Mouse (Mus musculus): ENCODE results near the gene Polr2b. TPM values are rescaled to one million over a fixed set of nuclear protein-coding genes. Genes with fewer than 3 reads are reported as not detected.

Polr2b gene
- polyA plus RNA-seq, 1 experiment from 2014 or later, result 53.9 TPM

- no peak for ATAC-seq (ENCODE audit: low read depth)
Observed at GRCm38 (mm10) chr5:77362120-77362519, 52.2 kb downstream of the Polr2b start.

GRCm38 (mm10) chr5:77363650-77364049, 53.7 kb downstream of the Polr2b start:
- Histone ChIP-seq H3K4me3 (ENCODE audit: low read depth, low read length) (no peak overlapping the region), H3K4me1 (ENCODE audit: control insufficient read depth, insufficient read depth, low read length) (peaks cover 22% of the 10 kb centered on the region), H3K27ac (replicated peaks; ENCODE audit: low read depth, low read length) (no peak overlapping the region), H3K36me3 (ENCODE audit: control insufficient read depth, insufficient read depth, low read length) (no peaks in the 10 kb centered on the region), H3K27me3 (replicated peaks; ENCODE audit: control insufficient read depth, insufficient read depth, low read length) (no peaks in the 10 kb centered on the region), H3K9me3 (ENCODE audit: control insufficient read depth, low read length) (no peaks in the 10 kb centered on the region), H3K9ac (ENCODE audit: low read depth, low read length) (no peak overlapping the region), H3K4me2 (ENCODE audit: low read depth, low read length) (no peak overlapping the region)
- ATAC-seq (ENCODE audit: low read depth) (no peak), DNase-seq (ENCODE audit: low spot score) (no peak)
- 82% methylated on average over 6 of the region's 6 CpGs for WGBS

More at GRCm38 (mm10) chr5:77362120-77362519, 52.2 kb downstream of the Polr2b start:
- peaks cover 20% of the 10 kb centered on the region for H3K4me1 ChIP-seq (ENCODE audit: control insufficient read depth, insufficient read depth, low read length)
- H3K4me2 ChIP-seq (ENCODE audit: low read depth, low read length), result no peak overlapping the region
- no peak overlapping the region for H3K27ac ChIP-seq (replicated peaks; ENCODE audit: low read depth, low read length)
- DNase-seq (ENCODE audit: low spot score), result no peak
- H3K9ac ChIP-seq (ENCODE audit: low read depth, low read length), result no peak overlapping the region
- no peaks in the 10 kb centered on the region for H3K9me3 ChIP-seq (ENCODE audit: control insufficient read depth, low read length)
- no peaks in the 10 kb centered on the region for H3K27me3 ChIP-seq (replicated peaks; ENCODE audit: control insufficient read depth, insufficient read depth, low read length)
- H3K4me3 ChIP-seq (ENCODE audit: low read depth, low read length), result no peak overlapping the region
- no peaks in the 10 kb centered on the region for H3K36me3 ChIP-seq (ENCODE audit: control insufficient read depth, insufficient read depth, low read length)
- WGBS, result 40% methylated on average over 3 of the region's 3 CpGs

DNA sequence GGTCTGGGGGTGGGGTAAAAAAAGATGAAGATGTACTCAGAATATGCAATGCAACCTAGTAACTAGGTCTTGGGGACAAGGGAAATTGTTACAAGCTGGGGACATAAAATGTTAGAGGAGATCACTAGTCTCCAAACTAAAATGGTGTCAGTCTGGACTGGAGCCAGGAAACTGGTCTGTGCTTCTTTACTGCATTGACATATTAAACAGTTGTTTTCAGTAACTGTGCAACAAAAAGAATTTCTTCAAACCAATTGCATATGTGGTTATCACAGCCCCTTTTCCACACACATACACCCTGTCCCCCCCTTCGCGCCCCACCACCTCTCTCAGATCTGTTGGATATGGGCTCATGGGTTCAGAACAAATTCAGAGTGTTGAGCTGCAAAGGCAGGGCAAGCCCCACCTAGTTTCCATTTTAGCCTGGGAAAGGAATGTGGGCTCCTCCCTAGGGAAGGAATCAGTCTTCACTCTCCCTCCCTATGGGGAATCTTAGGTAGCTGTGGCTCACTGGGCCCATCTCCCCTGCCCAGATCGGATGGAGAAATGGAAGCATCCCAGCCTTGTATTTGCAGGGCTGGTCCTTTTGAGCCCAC, 54.6 kb downstream of the Polr2b start:
- ATAC-seq (ENCODE audit: low read depth) (no peak), DNase-seq (ENCODE audit: low spot score) (peak; percentile 47)
- no peaks in the 10 kb centered on the region for H3K36me3 ChIP-seq (ENCODE audit: control insufficient read depth, insufficient read depth, low read length)
- no peak overlapping the region for H3K9ac ChIP-seq (ENCODE audit: low read depth, low read length)
- no peak overlapping the region for H3K27ac ChIP-seq (replicated peaks; ENCODE audit: low read depth, low read length)
- WGBS, result 73% methylated on average over 3 of the region's 3 CpGs
- H3K9me3 ChIP-seq (ENCODE audit: control insufficient read depth, low read length), result no peaks in the 10 kb centered on the region
- H3K4me3 ChIP-seq (ENCODE audit: low read depth, low read length), result no peak overlapping the region
- H3K27me3 ChIP-seq (replicated peaks; ENCODE audit: control insufficient read depth, insufficient read depth, low read length), result no peaks in the 10 kb centered on the region
- no peak overlapping the region for H3K4me2 ChIP-seq (ENCODE audit: low read depth, low read length)
- peaks cover 24% of the 10 kb centered on the region for H3K4me1 ChIP-seq (ENCODE audit: control insufficient read depth, insufficient read depth, low read length)

DNA sequence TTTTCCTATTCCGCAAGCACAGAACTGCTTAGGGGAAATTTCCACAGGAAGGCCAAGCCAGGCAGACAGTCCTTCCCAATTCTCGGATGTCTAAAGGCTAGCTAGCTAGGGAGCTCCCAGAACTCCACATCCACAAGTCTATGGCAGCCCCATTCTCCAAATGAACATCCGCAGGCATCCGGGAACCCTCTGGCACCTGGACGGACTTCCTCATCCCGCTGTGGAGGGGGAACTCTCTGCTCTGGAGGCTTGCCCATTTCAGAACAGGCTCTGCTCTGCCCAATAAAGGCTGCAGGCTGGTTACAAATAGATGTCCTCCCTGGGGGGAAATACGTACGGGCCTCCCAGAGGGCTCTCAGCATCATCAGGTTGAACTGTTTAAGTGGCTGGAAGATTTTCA, 56.4 kb downstream of the Polr2b start:
- Histone ChIP-seq H3K4me3 (ENCODE audit: low read depth, low read length) (no peak overlapping the region), H3K27me3 (replicated peaks; ENCODE audit: control insufficient read depth, insufficient read depth, low read length) (no peaks in the 10 kb centered on the region), H3K36me3 (ENCODE audit: control insufficient read depth, insufficient read depth, low read length) (no peaks in the 10 kb centered on the region), H3K9ac (ENCODE audit: low read depth, low read length) (no peak overlapping the region), H3K9me3 (ENCODE audit: control insufficient read depth, low read length) (no peaks in the 10 kb centered on the region), H3K27ac (replicated peaks; ENCODE audit: low read depth, low read length) (no peak overlapping the region), H3K4me1 (ENCODE audit: control insufficient read depth, insufficient read depth, low read length) (peaks cover 28% of the 10 kb centered on the region), H3K4me2 (ENCODE audit: low read depth, low read length) (no peak overlapping the region)
- 77% methylated on average over 8 of the region's 8 CpGs for WGBS
- no peak for ATAC-seq (ENCODE audit: low read depth)
- no peak for DNase-seq (ENCODE audit: low spot score)

DNA sequence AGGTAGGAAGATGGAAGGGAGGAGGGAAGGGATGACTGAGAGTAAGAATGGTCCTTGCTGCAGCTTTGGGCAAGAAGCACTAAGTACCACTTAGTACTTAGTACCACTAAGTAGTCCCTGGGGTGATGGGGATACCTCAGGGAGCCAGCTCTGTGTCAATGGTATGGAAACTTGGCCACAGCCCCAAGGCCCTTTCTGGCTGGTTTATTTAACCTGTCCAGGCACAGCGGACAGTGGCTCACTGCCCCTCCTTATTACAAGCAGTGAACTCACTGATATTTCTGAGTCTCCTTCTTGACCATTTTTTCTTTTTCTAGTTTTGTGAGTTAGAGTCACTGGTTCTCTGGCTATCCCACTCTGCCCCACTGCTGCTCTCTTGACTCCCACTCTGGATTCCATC, 57.2 kb downstream of the Polr2b start:
- no peak for DNase-seq (ENCODE audit: low spot score)
- peaks cover 28% of the 10 kb centered on the region for H3K4me1 ChIP-seq (ENCODE audit: control insufficient read depth, insufficient read depth, low read length)
- H3K27ac ChIP-seq (replicated peaks; ENCODE audit: low read depth, low read length), result peak overlapping the region; percentile 49; the same call in 1 of the 2 replicates
- H3K27me3 ChIP-seq (replicated peaks; ENCODE audit: control insufficient read depth, insufficient read depth, low read length), result no peaks in the 10 kb centered on the region
- no peak overlapping the region for H3K4me3 ChIP-seq (ENCODE audit: low read depth, low read length)
- no peaks in the 10 kb centered on the region for H3K9me3 ChIP-seq (ENCODE audit: control insufficient read depth, low read length)
- WGBS, result 60% methylated on average over 1 of the region's 1 CpGs
- no peak overlapping the region for H3K9ac ChIP-seq (ENCODE audit: low read depth, low read length)
- H3K4me2 ChIP-seq (ENCODE audit: low read depth, low read length), result no peak overlapping the region
- ATAC-seq (ENCODE audit: low read depth), result no peak
- H3K36me3 ChIP-seq (ENCODE audit: control insufficient read depth, insufficient read depth, low read length), result no peaks in the 10 kb centered on the region

GRCm38 (mm10) chr5:77367682-77368081, 57.7 kb downstream of the Polr2b start:
- Histone ChIP-seq H3K9me3 (ENCODE audit: control insufficient read depth, low read length) (no peaks in the 10 kb centered on the region), H3K36me3 (ENCODE audit: control insufficient read depth, insufficient read depth, low read length) (no peaks in the 10 kb centered on the region), H3K4me2 (ENCODE audit: low read depth, low read length) (no peak overlapping the region), H3K27ac (replicated peaks; ENCODE audit: low read depth, low read length) (peak overlapping the region; percentile 49), H3K4me3 (ENCODE audit: low read depth, low read length) (no peak overlapping the region), H3K9ac (ENCODE audit: low read depth, low read length) (no peak overlapping the region), H3K4me1 (ENCODE audit: control insufficient read depth, insufficient read depth, low read length) (peaks cover 28% of the 10 kb centered on the region), H3K27me3 (replicated peaks; ENCODE audit: control insufficient read depth, insufficient read depth, low read length) (no peaks in the 10 kb centered on the region)
- ATAC-seq (ENCODE audit: low read depth) (peak; percentile 32; the same call in 1 of the 2 replicates), DNase-seq (ENCODE audit: low spot score) (peak; percentile 59)
- 45% methylated on average over 12 of the region's 12 CpGs for WGBS

- Histone ChIP-seq H3K36me3 (ENCODE audit: control insufficient read depth, insufficient read depth, low read length) (no peaks in the 10 kb centered on the region), H3K27ac (replicated peaks; ENCODE audit: low read depth, low read length) (peak overlapping the region; percentile 49; the same call in 1 of the 2 replicates), H3K9ac (ENCODE audit: low read depth, low read length) (no peak overlapping the region), H3K4me2 (ENCODE audit: low read depth, low read length) (no peak overlapping the region), H3K4me3 (ENCODE audit: low read depth, low read length) (no peak overlapping the region), H3K9me3 (ENCODE audit: control insufficient read depth, low read length) (no peaks in the 10 kb centered on the region), H3K4me1 (ENCODE audit: control insufficient read depth, insufficient read depth, low read length) (peaks cover 28% of the 10 kb centered on the region), H3K27me3 (replicated peaks; ENCODE audit: control insufficient read depth, insufficient read depth, low read length) (no peaks in the 10 kb centered on the region)
- no peak for DNase-seq (ENCODE audit: low spot score)
- no peak for ATAC-seq (ENCODE audit: low read depth)
- WGBS, result 38% methylated on average over 7 of the region's 7 CpGs
Observed at GRCm38 (mm10) chr5:77368194-77368593, 58.2 kb downstream of the Polr2b start.

GRCm38 (mm10) chr5:77369394-77369793, 59.4 kb downstream of the Polr2b start:
- no peak overlapping the region for H3K9ac ChIP-seq (ENCODE audit: low read depth, low read length)
- 68% methylated on average over 5 of the region's 5 CpGs for WGBS
- peaks cover 25% of the 10 kb centered on the region for H3K4me1 ChIP-seq (ENCODE audit: control insufficient read depth, insufficient read depth, low read length)
- ATAC-seq (ENCODE audit: low read depth), result no peak
- no peak overlapping the region for H3K4me3 ChIP-seq (ENCODE audit: low read depth, low read length)
- H3K36me3 ChIP-seq (ENCODE audit: control insufficient read depth, insufficient read depth, low read length), result no peaks in the 10 kb centered on the region
- H3K4me2 ChIP-seq (ENCODE audit: low read depth, low read length), result no peak overlapping the region
- peak; percentile 21 for DNase-seq (ENCODE audit: low spot score)
- H3K27ac ChIP-seq (replicated peaks; ENCODE audit: low read depth, low read length), result no peak overlapping the region
- no peaks in the 10 kb centered on the region for H3K9me3 ChIP-seq (ENCODE audit: control insufficient read depth, low read length)
- no peaks in the 10 kb centered on the region for H3K27me3 ChIP-seq (replicated peaks; ENCODE audit: control insufficient read depth, insufficient read depth, low read length)

DNA sequence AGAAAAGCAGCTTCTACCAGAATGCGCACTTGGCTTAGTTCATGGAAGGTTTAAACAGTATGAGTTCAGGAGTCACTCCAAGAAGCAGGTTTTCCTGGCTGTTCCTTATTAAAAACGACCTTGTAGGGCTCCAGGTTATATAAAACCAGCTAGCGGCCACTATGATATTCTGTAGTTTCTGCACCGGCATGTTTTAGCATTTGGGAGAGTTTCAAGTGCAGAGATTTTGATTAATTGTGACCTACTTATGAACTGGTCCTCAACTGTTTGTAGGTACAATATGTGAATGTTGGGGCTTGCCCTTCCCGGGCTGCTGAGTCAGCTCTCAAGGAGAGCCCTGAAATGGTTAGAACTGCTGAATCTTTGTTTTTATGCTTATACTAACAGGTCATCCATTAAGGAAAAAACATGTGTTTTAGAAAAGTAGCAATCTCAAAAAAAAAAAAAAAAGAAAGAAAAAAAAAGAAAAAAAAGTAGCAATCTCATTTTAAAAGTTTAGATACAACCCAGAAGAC, 60.5 kb downstream of the Polr2b start:
- DNase-seq (ENCODE audit: low spot score) (no peak), ATAC-seq (ENCODE audit: low read depth) (no peak)
- Histone ChIP-seq H3K4me1 (ENCODE audit: control insufficient read depth, insufficient read depth, low read length) (peaks cover 21% of the 10 kb centered on the region), H3K27ac (replicated peaks; ENCODE audit: low read depth, low read length) (no peak overlapping the region), H3K9ac (ENCODE audit: low read depth, low read length) (no peak overlapping the region), H3K36me3 (ENCODE audit: control insufficient read depth, insufficient read depth, low read length) (no peaks in the 10 kb centered on the region), H3K9me3 (ENCODE audit: control insufficient read depth, low read length) (no peaks in the 10 kb centered on the region), H3K4me2 (ENCODE audit: low read depth, low read length) (no peak overlapping the region), H3K27me3 (replicated peaks; ENCODE audit: control insufficient read depth, insufficient read depth, low read length) (no peaks in the 10 kb centered on the region), H3K4me3 (ENCODE audit: low read depth, low read length) (no peak overlapping the region)
- 64% methylated on average over 5 of the region's 5 CpGs for WGBS
